Mouse (Mus musculus): ENCODE data around the gene Foxr1.

GRCm38 (mm10) chr9:44454891-44455220, 13.9 kb upstream of the Foxr1 start, which contains the start of gene Upk2:
- no peak for TF ChIP-seq ZNF384 (IDR thresholded peaks at IDR 0.05; ENCODE audit: low read depth, low read length)
- no peak for TF ChIP-seq MAFK (IDR thresholded peaks at IDR 0.05; ENCODE audit: insufficient read depth, low read depth, low read length)
- TF ChIP-seq ZC3H11A (IDR thresholded peaks at IDR 0.05; ENCODE audit: borderline replicate concordance, low read depth, low read length) = no peak
